Mouse (Mus musculus) mammary gland, adult 2 months (tissue): Measurements from ENCODE around the gene A930018P22Rik. TPM values are rescaled to one million over a fixed set of nuclear protein-coding genes. Genes with fewer than 3 reads are reported as not detected.

ENCODE experiments used
- polyA plus RNA-seq: library from polyadenylated mRNA; depleted of rRNA; stranded (reverse); fragments of >200 nt; gene quantifications from 2 replicates; pipeline ENCODE4 v1.2.3, GENCODE M21; 2012; ENCODE audit warnings: low replicate concordance; rRNA removed

Gene A930018P22Rik
- polyA plus RNA-seq: 0.36 and 1.7 TPM in 2 replicates

DNA sequence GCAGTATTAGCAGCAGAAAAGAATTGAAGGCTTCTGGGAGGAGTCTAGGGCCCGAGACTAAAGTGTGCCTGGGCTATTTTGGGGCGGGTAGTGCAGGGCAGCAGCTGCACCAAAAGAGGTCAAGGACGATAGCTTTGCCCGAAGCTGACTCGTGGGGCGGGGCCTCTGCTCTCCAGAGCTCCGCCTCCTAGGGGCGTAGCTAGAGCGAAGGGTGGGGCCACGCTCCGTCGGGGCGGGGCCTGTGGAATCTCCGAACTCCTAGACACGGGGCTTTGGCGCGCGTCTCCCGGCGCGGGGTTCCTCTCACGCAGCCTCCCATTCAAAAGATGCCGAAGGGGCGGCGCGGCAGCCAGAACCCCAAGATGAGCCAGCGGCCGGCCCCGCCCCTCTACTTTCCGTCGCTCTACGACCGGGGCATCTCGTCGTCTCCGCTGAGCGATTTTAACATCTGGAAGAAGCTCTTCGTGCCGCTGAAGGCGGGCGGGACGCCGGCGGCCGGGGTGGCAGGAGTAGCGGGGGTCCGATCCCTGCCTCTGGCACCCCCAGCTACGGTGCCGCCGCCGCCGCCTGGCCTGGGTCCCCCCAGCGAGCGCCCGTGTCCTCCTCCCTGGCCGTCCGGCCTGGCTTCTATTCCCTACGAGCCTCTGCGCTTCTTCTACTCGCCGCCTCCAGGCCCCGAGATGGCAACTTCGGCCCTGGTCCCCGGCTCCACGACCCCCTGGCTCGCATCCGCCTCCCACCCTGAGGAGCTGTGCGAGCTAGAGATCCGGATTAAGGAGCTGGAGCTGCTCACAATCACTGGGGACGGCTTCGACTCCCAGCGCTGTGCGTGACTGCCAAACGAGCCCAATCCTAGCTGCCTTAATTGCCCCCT, at the start of gene A930018P22Rik:
A930018P22Rik (plus strand) TSS at position 265 of the 874 bp plus-strand sequence.

GRCm38 (mm10) chr2:104095741-104096213, 26.8 kb upstream of the A930018P22Rik start, which contains the start of gene Cd59a:
Gene Cd59a, plus strand, starts transcription at chr2:104095801.

Other genes starting within 250 kb of the A930018P22Rik start
- 22.7 and 46.2 TPM in 2 replicates for gene Lmo2, start 164.8 kb upstream of the A930018P22Rik start, polyA plus RNA-seq
- gene Fbxo3, start 95.0 kb upstream of the A930018P22Rik start, polyA plus RNA-seq: 10.3 and 32.9 TPM in 2 replicates
- gene 4931422A03Rik, start 94.4 kb upstream of the A930018P22Rik start, polyA plus RNA-seq: not detected in 2 replicates
- gene Gm10912, start 56.9 kb upstream of the A930018P22Rik start, polyA plus RNA-seq: 0.10 and 0.26 TPM in 2 replicates
- gene Gm10799, start 54.2 kb upstream of the A930018P22Rik start, polyA plus RNA-seq: not detected in 2 replicates
- 6.8 and 30.8 TPM in 2 replicates for gene Cd59b, start 52.9 kb upstream of the A930018P22Rik start, polyA plus RNA-seq
- gene Cd59a, start 27.0 kb upstream of the A930018P22Rik start, polyA plus RNA-seq: 13.7 and 52.6 TPM in 2 replicates